Mouse (Mus musculus): Measurements from ENCODE around the gene Gm45213.
A peak's percentile ranks its signal among the peaks of the same experiment; 100 is the strongest.

Gm45213 gene

DNA sequence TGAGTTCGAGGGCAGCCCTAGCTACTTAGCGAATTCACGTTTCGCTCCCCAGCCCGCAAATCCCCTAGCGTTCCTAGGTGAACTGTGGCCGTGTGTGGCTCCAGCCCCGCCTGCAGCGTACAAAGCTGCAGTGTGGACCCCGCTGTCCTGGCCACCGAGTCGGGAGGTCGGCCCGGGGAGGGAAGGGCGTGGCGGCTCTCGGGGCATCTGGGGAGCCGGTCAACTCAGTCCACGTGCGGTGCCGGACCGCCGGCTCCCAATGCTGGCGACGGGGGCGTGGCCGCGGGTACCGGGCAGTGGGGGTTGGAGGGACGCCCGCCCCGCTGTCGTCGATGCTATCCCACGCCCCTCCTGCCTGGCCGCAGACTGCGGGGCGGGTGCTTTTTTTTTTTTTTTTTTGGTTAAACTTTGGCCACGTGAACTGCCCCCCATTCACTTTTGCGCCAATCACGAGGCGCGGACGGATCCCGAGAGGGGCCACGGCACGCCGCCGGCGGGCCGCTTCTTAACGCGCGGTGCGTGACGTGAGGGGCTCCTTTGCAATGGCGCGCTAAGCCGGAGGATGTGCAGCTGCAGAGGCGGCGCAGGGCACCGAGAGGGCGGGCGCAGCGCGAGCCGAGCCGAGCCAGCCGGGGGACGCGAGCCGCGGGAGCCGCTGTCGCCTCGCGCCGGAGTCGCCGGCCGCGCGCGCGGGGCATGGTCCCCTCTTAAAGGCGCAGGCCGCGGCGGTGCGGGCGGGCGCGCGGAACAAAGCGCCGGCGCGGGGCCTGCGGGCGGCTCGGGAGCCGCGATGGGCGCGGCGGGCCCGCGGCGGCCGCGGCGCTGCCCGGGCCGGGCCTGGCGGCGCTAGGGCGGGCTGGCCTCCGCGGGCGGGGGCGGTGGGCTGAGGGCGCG is 65.8 kb downstream of the Gm45213 start, which contains the start of gene Chsy1:
Gene Chsy1, plus strand, starts transcription at position 555 of the 894 bp plus-strand sequence.
- peak; percentile 90 for DNase-seq

DNA sequence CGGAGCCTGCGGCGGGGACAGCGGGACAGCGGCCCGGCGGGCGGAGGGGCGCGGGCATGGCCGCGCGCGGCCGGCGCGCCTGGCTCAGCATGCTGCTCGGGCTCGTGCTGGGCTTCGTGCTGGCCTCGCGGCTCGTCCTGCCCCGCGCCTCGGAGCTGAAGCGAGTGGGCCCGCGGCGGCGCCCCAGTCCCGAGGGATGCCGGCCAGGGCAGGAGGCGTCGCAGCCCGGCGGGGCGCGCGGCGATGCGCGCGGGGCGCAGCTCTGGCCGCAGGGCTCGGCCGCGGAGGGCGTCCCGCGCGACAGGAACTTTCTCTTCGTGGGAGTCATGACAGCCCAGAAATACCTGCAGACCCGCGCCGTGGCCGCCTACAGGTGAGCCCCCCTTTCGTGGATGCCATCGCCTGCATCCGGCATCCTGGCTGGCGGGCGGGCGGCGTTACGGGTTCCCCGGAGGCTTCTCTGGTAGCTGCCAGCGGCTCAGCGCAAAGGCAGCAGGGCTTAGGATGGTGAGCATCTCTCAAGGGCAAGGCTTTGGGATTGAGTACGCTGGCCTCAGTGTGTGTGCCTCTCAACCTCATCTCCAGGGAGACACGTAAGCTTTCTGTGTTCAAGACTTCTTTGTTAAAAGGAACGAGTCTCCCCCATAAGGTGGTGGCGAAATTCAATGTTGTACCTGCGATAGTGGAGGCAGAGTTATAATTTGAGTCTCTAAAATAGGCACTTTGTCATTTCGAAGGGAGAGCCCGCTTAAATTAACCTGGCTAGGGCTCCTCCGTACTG is 66.6 kb downstream of the Gm45213 start:
- DNase-seq: peak; percentile 42

DNA sequence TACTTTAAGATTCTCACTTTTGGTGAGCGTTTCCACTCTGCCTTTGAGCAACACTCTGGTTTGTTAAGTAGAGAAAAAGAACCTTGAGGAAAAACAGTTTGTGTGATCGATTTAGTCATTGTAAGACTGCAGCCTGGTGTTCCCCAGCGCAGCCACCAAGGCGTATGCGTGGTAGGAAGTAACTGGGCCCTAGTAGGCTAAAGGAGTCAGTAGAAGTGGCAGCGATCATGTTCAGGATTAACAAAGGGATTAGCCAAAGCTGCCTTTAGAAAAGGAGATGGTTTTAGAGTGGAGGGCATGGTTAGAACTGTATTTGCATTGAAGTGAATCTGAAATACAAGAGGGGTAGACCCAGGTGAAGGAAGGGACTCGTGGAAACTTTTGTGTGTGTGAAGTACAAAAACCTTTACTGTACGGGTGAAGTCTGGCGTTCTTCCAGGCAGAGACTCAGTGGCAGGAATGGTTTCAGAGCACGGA is 67.3 kb downstream of the Gm45213 start:
- peak; percentile 17 for DNase-seq

DNA sequence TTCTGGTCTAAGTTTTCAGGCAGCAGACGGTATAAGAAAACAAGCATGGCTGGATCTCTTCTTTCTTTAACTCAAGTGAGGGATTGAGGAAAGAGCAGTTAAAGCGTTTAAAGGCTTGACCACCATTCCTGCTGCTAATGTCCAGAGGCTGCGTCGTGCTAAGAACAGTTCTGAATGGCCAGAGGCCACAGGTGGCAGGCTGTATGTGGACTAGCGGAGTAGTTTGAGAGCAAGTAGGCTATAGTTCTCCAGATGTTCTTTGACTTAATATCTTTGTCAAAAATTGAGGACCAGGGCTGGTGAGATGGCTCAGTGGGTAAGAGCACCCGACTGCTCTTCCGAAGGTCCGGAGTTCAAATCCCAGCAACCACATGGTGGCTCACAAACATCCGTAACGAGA is 67.8 kb downstream of the Gm45213 start:
- DNase-seq: no peak

Measured in right cerebral cortex, postnatal 4 days (tissue).